Mouse (Mus musculus): ENCODE results near the gene Mrm2.
"Not testable (repeated sequence)": the region's sequence is repeated elsewhere in the genome, so short reads cannot be mapped to it uniquely, and the experiment has no call there.

The Mrm2 gene

DNA sequence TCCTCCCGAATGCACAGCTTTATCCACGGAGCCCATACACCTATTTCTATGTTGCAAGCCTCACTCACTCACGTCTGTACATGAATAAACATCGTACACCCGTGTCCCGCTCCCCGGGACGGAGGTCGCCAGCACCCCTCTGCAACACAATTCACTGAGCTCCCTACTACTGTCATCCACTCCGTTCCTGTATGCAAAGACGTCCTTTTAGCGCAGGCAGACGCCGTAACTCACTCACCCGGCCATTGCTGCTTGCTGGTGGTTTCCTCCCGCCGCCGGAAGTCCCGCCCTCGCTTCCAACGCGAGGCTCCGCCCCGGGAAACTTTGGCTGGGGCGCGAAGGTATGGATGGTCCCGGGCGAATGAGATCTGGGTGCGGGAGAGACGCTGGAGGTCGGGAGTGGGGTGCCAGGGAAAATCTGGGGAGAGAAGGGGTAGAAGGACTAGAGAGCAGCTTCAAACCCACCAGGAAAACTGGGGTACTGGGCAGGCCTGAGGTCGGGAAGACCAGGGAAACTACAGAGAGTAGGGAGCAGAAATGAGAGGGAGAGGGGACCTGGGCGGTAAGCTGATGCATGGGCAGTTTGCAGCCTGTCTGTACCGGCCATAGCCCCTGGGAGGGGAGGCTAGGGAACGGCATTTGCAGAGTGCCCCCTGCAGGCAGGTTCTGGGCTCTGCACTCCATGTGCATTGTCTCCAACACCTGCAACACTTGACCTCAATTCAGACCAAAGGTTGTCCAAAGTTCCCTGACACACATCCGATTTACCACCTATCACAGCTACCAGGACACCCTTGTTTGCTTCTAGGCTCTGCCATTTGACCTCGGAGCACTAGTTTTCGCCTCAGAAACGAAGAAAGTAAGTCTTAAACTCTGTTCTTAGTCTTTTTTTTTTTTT is at the start of gene Mrm2:
Mrm2 (minus strand) TSS at position 284 of the 898 bp plus-strand sequence.
- peak; percentile 78 for DNase-seq (ENCODE audit: low read depth)

DNA sequence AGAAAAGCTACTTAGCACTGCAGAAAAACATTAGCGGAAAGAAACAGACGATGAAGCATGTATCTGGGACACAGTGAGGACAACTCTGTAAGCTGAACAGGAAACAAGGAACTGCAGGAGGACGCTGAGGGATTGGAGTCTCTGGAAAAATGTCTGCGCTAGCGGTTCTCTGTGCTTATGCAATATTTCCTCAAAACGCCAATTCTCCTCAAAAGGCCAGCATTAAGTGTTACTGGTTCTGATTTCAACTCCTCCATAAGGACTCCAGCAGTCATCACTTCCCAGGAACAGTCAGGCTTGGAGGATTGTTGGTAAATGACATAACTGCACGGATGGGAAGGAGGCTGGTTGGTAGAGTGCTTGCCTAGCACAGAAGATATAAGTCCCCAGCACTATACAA is 49.5 kb upstream of the Mrm2 start:
- no peak for DNase-seq (ENCODE audit: low read depth)

DNA sequence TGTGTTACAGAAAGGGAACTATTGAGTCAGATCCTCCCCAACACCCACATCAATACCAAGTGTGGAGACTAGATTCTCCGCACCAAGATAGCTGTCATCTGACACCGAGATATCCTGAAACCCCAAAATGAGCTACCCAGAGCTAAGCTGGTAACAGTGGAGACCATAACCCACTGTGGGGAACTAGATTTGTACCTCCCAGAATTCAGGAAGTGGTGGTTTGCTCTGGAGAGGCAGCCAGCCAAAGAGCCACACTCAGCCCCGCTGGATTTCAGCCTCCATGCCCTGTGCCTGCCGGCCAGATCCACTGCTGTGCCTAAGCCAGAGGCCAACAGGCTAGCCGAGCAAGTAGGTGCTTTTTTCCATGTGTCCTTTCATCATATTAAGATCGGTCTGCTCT is 47.6 kb upstream of the Mrm2 start:
- no peak for DNase-seq (ENCODE audit: low read depth)

DNA sequence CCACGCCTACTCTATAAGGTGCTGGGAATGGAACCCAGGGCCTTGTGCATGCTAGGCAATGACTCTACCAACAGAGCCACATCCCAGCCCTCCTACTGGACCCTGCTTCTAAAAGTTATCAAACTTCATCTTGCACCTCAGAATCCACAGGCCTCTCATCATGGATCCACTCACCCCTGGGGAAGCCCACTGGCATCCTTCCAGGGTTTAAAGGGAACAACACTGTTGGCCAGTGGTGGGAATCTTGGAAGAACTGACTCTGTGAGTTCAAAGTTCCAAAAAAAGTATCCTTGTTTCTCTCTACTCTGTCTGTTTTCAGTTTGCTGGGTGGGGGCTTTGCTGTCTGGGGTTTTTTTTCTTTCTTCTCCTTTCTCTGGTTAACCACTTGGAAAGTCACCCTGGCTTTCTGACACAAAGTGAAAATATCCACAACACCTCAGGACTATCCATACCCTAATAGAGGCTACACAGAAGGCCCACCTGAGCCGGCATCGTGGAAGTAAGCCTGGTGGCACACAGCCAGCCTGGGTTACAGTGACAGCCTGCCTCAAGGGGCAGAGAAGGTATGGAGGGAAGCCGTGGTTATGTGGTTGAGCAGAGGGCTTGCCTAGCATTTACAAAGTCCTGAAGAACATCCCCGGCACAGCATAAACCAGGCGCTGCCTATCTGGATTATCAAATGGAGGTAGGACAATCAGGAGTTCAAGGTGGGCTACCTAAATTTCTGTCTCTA is 46.6 kb upstream of the Mrm2 start:
- no peak for DNase-seq (ENCODE audit: low read depth)

DNA sequence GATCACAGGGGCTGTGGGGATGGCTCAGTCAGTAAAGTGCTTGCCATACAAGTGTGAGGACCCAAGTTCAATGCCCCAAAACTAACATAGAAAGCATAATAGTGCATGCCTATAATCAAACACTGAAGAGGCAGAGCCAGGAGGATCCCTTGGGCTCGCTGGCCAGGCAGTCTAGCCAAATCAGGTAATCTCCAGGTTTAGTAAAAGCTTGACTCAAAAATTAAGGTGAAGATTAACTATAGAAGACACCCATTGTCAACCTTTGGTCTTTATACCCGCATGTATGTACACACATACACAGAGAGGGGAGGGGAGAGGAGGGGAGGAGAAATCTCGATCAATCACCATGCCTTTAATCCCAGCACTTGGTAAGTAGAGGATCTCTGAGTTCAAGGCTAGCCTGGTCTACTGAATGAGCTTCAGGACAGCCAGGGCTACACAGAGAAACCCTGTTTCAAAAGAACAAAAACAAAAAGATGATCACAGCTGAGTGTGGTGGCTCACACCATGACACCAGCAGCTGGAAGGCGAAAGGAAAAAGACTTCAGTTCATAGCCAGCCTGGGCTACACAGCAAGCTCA is 43.6 kb upstream of the Mrm2 start:
- no peak for DNase-seq (ENCODE audit: low read depth)

DNA sequence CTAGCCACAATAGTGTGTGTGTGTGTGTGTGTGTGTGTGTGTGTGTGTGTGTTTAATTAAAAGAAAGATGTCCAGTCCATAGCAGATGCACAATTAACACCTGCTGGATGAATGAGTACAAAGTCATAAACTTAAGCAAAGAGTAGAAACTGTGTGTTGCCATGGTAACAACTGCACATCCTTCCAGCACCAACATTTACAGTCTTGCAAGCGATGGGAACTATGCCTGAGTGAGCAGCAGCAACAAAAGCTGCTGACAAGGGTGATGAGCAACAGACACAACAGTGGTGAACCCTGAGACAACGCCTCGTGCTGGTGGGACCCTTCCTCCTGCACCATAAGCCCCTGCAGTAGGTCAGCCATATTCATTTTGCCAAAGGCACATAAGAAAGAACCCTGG is 42.5 kb upstream of the Mrm2 start:
- no peak for DNase-seq (ENCODE audit: low read depth)

DNA sequence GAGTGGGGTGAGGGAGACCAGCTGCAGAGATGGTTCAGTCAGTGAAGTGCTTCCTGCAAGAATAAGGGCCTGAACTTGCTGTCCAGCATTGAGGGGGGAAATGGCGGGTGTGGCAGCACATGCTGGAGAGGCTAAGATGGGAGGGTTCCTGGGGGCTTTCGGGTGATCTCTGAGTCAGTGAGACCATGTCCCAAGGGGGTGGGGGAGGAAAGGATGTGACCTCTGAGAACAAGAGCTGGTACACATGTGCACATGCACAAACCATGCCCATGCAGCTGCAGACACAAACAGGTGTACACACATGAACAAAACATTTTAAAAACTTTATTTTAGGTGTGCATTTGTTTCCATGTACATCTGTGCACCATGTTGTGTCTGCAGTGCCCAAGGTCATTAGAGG is 42.0 kb upstream of the Mrm2 start:
- no peak for DNase-seq (ENCODE audit: low read depth)

DNA sequence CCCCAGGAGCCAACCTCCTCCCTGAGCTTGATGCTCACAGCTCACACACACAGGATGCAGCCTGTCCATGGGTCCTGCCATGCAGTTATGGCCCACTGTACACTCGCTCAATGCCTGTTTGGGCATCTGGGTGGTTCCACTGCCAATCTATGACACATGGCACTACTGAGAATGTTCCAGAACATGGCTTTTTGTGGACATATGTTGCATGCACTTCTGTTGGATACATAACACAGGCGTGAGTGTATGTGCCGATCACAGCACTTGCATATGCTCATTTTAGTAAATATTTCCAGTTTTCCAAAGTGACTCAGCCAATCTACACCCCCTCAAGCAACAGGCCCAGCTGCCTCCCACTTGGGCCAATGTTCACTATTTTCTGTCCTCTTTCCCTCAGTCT is 40.0 kb upstream of the Mrm2 start:
- DNase-seq (ENCODE audit: low read depth), result no peak

DNA sequence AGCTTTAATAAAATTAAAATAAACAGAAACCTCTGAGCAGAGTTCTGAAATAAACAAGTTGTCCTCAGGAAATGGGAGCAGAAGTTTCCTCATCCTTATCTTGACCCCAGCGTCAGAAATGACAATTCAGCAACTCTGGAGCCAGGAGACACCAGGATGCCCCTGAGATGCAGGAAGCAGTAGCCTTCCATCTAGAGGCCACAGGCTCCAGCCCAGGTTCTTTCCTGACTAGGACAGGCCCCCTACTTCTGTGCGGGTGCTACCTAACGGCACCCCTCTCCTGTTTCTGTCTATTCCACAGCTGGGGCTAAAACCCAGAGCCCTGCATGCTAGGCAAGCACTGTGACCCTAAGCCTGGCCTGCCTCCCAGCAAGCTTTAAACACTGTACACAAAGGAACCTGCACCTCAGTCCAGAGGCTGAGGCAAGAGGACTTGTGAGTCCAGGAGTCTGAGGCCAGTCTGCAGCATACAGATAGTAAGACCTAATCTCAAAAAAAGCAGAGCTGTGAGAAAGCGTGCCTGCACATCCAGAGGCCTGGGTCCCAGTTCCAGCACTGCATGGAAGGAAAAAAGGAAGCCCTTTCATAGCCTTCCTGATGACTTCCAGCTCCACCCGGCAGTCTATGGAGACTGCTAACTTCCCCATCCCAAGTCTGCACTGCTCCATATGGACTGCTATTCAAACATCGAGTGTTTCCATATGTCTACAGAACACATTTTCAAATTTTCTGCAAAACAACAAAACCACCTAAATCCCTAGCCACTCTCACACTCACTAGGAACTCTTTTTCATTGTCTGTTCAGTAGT is 39.0 kb upstream of the Mrm2 start:
- DNase-seq (ENCODE audit: low read depth), result no peak

DNA sequence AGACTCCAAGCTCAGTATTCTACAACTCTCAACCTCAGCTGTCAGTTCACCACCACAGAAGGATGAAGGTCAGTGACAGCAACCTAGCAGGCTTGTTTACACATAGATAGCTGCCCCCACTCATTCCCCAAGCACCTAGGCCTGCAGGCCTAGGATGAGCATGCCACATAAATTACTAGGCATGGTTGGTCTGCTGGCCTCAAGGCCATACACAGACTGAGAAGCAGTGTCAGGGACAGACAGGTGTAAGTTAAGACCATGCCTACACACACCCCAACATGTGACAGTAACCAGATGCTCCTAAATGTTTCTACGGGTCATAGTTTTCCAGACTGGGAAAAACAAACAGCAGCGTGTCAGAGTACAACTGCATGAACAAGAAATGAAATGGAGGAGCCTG is 37.8 kb upstream of the Mrm2 start:
- no peak for DNase-seq (ENCODE audit: low read depth)

DNA sequence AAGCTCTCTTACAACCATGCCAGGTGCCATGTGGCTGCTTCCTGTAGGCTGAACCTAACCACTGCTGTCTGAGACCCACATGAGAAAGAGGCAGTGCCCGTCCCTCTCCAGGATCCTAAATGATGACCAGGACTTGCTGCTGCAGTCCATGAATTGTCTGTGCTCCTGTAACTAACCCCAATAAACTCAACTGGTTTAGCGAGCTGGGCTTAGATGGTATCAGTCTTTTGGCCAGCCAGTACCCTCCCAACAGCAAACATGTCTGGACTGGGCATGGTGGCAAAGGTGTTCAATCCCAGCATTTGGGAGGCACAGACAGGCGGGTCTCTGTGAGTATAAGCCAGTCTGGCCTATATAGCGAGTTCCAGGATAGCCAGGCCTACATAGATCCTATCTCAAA is 37.2 kb upstream of the Mrm2 start:
- DNase-seq (ENCODE audit: low read depth), result no peak

DNA sequence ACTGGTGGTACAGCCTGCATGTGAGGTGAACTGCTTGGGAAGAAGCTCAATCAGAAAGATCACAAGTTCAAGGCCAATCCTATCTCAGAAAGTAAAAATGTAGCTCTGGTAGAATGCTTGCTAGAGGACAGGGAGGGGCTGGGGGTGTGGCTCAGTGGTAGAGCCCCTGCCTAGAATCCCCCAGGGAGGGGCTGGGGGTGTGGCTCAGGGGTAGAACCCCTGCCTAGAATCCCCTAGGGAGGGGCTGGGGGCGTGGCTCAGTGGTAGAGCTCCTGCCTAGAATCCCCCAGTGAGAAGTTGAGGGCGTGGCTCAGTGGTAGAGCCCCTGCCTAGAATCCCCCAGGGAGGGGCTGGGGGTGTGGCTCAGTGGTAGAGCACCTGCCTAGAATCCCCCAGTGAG is 36.4 kb upstream of the Mrm2 start:
- DNase-seq (ENCODE audit: low read depth), result not testable (repeated sequence)

DNA sequence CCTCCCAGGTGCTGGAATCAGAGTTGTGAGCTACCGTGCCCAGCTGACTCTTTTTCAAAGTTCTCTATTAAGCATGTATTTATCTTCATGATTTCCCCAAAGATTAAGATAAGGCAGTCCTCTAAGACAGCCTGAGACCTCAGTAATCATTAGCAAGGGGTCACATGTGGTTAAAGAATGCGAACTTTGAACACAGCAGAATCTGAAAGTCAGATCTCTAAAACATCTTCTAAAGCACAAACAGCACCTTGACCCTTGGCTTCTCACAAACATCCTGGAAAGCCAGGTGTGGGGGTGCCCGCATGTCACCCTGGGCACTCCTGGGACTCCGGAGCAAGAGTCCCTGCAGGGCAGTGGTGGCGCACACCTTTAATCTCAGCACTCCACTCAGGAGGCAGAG is 32.7 kb upstream of the Mrm2 start:
- DNase-seq (ENCODE audit: low read depth), result no peak

DNA sequence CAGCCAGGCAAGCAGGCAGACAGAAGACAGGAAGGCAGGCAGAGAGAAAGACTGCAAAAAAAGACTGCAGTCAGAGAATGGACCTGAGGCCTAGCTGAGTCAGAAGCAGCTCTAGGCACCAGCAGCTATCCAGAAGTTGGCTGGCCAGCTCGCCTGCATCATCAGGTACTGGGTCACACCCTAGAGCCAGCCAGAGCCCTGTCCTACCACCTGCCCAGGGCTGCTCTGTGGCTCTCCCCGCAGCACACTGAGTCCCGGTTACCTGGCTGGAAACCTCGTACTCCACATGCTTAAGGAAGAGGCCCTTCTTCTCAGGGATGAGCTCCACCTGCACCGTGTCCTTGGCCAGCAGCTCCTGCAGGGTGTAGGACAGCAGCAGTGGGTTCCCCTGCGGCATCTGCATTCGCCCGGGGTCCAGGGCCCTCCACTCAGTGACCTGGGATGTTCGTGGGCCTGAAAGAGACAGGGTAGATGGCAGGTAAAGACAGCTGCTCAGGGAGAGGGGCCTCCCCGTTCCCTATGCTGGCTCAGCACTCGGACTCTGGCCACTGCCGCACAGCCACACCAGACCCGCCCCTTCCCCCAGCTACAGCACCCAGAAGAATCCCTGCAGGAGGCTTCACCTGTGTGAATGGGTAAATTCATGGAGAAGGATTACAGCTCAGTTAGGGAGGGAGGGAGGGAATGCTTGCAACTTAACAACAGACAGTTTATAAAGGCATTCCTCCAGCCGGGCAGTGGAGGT is 28.4 kb upstream of the Mrm2 start:
- no peak for DNase-seq (ENCODE audit: low read depth)

DNA sequence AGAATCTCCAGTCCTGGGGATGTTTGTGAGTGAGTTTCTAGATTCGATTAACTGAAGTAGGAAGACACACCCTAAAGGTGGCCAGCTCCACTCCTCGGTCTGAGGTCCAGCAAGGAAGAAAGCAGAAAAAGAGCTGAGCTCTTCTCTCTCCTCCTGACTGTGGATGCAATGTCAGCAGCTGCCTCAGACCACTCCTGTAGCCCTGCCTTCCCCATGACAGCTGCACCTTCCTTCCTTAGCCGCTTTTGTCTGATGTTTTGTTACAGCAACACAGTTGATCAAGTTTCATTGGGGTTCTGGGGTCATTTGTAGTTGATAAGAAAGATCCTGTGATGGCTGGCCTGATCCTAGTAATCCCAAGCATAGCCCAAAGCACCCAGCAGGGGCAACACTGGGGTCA is 25.8 kb upstream of the Mrm2 start:
- no peak for DNase-seq (ENCODE audit: low read depth)

DNA sequence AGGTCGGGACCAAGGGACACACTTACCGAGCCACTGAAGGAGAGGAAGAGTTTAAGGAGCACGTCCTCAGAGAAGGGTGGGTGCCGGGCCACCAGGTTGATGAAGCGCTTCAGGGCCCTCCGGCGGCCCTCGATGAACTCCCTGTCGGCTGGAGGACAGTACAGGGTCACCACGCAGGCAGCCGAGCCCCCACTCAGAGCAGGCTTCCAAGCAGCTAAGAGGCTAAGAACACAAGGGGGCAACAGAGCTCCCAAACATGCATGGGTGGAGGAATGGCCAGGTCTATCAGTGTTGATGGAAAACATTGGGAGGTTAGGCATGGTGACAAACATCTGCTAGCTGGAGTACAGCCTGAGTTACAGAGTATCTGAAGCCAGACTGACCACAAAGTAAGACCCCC is 24.2 kb upstream of the Mrm2 start:
- DNase-seq (ENCODE audit: low read depth), result no peak

DNA sequence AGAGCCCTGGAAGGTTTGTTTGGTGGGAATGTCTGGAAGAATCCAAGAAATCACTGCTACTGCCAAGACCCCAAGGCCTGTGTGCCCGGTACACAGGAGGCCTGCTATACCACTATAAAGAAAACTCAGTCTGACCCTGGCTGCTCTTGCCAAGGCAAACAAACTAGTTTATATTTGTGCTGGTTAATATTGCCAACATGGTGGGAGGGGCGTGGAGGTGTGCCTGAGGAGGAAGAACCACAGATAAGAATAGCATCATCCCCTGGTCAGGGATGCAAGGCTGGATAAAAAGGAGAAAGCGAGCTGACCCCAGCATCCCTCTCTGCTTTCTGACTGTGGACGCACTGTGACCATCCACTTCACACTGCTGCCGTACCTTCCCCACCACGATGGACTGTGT is 20.7 kb upstream of the Mrm2 start:
- no peak for DNase-seq (ENCODE audit: low read depth)

DNA sequence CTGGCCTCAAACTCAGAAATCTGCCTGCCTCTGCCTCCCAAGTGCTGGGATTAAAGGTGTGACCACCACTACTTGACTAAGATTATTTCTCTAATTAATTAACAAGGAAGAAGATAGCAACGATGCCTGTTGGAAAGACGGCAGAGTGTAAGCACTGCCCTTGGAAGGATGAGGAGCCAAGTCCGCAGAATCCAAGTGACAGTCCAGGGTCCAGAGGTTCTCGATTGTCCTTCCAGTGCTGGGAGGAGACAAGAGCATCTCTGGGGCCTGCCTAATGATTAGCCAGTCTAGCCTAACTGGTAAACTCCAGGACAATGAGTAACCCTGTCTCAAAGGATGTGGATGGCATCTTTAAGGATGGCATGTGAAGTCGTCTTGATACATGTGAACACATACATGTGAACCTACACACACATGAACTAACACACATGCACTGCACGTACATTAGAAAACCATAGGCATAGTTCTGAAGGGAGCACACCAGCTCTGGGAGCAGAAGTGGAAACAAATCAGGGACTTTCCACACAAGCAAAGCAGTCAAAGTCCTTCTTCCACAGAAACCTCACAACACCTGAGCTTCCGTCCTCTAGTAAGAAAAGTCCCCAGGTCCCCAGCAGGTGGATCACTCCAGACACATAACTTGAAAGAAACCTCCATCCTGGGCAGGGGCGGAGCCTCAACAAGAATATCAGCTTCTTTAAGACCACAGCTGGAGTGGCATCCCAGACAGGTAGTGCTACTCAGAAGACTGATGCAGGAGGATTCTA is 19.2 kb upstream of the Mrm2 start:
- DNase-seq (ENCODE audit: low read depth), result no peak

DNA sequence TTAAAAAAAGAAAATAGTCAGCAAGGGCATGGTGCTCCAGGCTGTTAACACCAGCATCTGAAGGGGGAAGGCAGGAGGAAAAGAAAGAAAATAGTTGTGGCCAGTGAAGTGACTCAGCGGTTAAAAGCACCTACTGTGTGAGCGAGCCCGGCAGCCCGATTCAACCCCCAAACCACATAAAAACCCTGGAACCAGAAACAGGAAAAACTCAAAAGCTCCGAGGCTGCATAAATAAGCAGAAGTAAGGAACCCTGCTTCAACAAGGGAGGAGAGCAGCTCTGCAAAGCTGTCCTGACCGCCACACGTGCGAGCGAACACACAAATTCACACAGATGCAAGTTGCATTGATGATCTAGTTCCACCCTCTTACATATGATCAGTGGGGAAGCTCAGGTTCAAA is 18.2 kb upstream of the Mrm2 start:
- no peak for DNase-seq (ENCODE audit: low read depth)

DNA sequence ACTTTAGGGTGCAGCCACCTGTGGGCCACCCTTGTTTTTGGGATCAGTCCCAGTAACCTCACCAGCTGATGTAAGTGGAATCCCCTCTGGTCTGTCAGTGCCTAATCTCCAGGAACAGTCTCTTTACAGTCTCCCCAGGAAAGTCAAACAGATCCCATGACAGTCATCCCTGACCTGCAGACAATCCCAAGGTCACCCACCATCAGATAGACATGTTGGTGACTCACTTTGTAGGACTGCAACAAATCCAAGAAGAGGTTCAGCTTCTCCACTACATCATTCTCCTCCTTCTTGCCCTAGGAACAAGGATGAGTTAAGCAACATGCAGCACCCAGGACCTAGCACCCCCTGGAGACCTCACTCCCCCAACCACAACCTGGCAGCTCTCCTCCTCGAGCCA is 14.4 kb upstream of the Mrm2 start:
- DNase-seq (ENCODE audit: low read depth), result no peak

DNA sequence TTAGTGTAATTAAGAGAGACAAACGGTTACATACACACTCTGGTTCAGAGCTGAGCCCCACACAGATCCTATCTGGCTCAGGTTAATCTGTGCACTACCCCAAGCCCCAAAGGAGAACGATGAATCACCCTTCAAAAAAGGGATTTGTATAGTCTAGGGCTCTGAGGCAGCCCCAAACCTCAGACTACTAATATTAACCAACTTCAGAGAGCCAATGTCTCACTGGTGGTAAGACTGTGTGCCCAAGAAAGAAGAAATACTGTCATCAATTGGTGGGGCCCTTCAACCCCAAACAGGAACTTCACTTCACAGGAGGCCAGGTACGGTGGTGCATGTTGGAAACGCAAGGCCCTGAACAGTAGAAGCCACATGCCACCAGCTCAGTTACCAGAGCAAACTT is 13.5 kb upstream of the Mrm2 start:
- no peak for DNase-seq (ENCODE audit: low read depth)

Measured in c-Kit-positive CD71-positive TER-119-negative erythroid progenitor cells, embryonic 14.5 days (primary cell).